Comparison of ENCODE assay signal across 8 mouse cellular contexts in the genomic region with DNA sequence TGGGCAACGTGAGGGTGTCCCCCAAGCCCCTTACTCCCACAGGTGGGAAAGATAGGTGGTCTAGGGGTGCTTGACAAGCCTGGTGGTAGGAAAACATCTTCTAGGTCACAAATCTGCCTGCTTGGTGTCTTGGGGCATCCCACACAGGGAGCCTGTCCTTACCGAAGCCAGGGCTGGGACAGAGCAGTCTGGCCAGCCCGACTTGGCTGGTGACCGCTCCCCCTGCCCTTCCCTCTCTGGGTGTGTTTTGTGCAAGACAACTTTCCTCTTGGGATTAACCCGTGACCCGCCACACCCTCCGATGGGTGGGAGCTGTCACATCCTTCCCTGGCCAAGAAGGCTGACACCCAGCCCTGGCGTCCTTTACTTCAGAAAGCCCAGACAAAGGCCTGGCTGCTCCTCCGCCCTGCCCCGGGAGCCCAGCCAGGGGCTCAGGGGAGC. TPM values are rescaled to one million over a fixed set of nuclear protein-coding genes. Genes with fewer than 3 reads are reported as not detected.
DNase-seq lines count a peak whose midpoint lies in the region; ATAC-seq lines count a peak whose summit lies in the region.

No protein-coding gene starts in this region.

- H3K27ac ChIP-seq in embryonic facial prominence, embryonic 12.5 days = peak overlapping the region; percentile 87
- H3K27ac ChIP-seq in heart, embryonic 13.5 days (replicated peaks) = peak overlapping the region; percentile 86
- peak overlapping the region; percentile 90 for H3K27ac ChIP-seq in kidney, embryonic 16.5 days (ENCODE audit: low read length)

- whole genome bisulfite sequencing in embryonic facial prominence, embryonic 12.5 days = 7% methylated on average over 10 of the region's 10 CpGs
- 16% methylated on average over 10 of the region's 10 CpGs for WGBS in heart, embryonic 13.5 days
- 8% methylated on average over 10 of the region's 10 CpGs for WGBS in kidney, embryonic 16.5 days

- 0 out of 2 replicates have a peak, but pooled peaks cover 2% of the 10 kb centered on the region for H3K36me3 ChIP-seq in embryonic facial prominence, embryonic 12.5 days
- H3K36me3 ChIP-seq in heart, embryonic 13.5 days = no peaks in the 10 kb centered on the region
- H3K36me3 ChIP-seq in kidney, embryonic 16.5 days (ENCODE audit: insufficient read depth, low read length) = no peaks in the 10 kb centered on the region

- ATAC-seq in embryonic facial prominence, embryonic 12.5 days (ENCODE audit: insufficient number of reproducible peaks, insufficient read depth, low FRiP score, low TSS enrichment) = peak; percentile 16; the same call in 1 of the 2 replicates
- ATAC-seq in heart, embryonic 13.5 days (ENCODE audit: extremely low read depth, insufficient number of reproducible peaks, low FRiP score, low TSS enrichment) = peak; percentile 5; the same call in 1 of the 2 replicates
- peak; percentile 70 for ATAC-seq in kidney, embryonic 16.5 days (ENCODE audit: low FRiP score, low TSS enrichment)

- DNase-seq in layer of hippocampus, postnatal 10 days (ENCODE audit: low spot score in 2 of 2) = peak; percentile 41 to 52
- DNase-seq in layer of hippocampus, adult 8-10 months (ENCODE audit: low spot score in 2 of 2) = no peak
- DNase-seq in lung, postnatal 36 days = peak; percentile 89
- peak; percentile 72 for DNase-seq in testis, postnatal 10 days (ENCODE audit: low spot score)
- no peak for DNase-seq in thymus, postnatal 10 days (ENCODE audit: low spot score in 2 of 2)

- peaks cover 14% of the 10 kb centered on the region for H3K4me1 ChIP-seq in embryonic facial prominence, embryonic 12.5 days
- peaks cover 22% of the 10 kb centered on the region for H3K4me1 ChIP-seq in heart, embryonic 13.5 days
- H3K4me1 ChIP-seq in kidney, embryonic 16.5 days (ENCODE audit: insufficient read depth, low read length) = peaks cover 43% of the 10 kb centered on the region

- H3K4me2 ChIP-seq in embryonic facial prominence, embryonic 12.5 days (replicated peaks) = peak overlapping the region; percentile 81
- peak overlapping the region; percentile 96 for H3K4me2 ChIP-seq in heart, embryonic 13.5 days
- H3K4me2 ChIP-seq in kidney, embryonic 16.5 days (replicated peaks; ENCODE audit: low read depth, low read length) = peak overlapping the region; percentile 81

- no peaks in the 10 kb centered on the region for H3K9me3 ChIP-seq in embryonic facial prominence, embryonic 12.5 days
- H3K9me3 ChIP-seq in heart, embryonic 13.5 days = no peaks in the 10 kb centered on the region
- H3K9me3 ChIP-seq in kidney, embryonic 16.5 days (ENCODE audit: low read length) = no peaks in the 10 kb centered on the region

- no peaks in the 10 kb centered on the region for H3K27me3 ChIP-seq in embryonic facial prominence, embryonic 12.5 days
- H3K27me3 ChIP-seq in heart, embryonic 13.5 days (replicated peaks) = peaks cover 4% of the 10 kb centered on the region; the same call in 1 of the 2 replicates
- H3K27me3 ChIP-seq in kidney, embryonic 16.5 days (ENCODE audit: insufficient read depth, low read length) = no peaks in the 10 kb centered on the region

- H3K4me3 ChIP-seq in embryonic facial prominence, embryonic 12.5 days = peak overlapping the region; percentile 75
- peak overlapping the region; percentile 92 for H3K4me3 ChIP-seq in heart, embryonic 13.5 days
- peak overlapping the region; percentile 93 for H3K4me3 ChIP-seq in kidney, embryonic 16.5 days (ENCODE audit: low read length)

- H3K9ac ChIP-seq in embryonic facial prominence, embryonic 12.5 days = peak overlapping the region; percentile 84
- peak overlapping the region; percentile 96 for H3K9ac ChIP-seq in heart, embryonic 13.5 days
- peak overlapping the region; percentile 95 for H3K9ac ChIP-seq in kidney, embryonic 16.5 days (replicated peaks; ENCODE audit: low read length)

RNA-seq across cellular contexts. Expression of gene Palm, which starts 1.1 kb away (rescaled TPM):
- 100 to 1,000 TPM; 392 to 395 TPM for total RNA-seq in layer of hippocampus, postnatal 10 days (2021)
- total RNA-seq in layer of hippocampus, adult 8-10 months (2022) = 100 to 1,000 TPM; 244 to 264 (median 260) TPM
- 132 and 142 TPM in 2 replicates for polyA plus RNA-seq in embryonic facial prominence, embryonic 12.5 days (2016; fragmentation: Nextera tagmentation; extraction: Ambion mirVana)
- 67.1 and 69.3 TPM in 2 replicates for polyA plus RNA-seq in heart, embryonic 13.5 days (2015; fragmentation: Nextera tagmentation; extraction: Ambion mirVana)
- 190 and 194 TPM in 2 replicates for polyA plus RNA-seq in kidney, embryonic 16.5 days (2015; fragmentation: Nextera tagmentation; extraction: Ambion mirVana)

RNA-seq across cellular contexts. Expression of gene Prss57, which starts 3.8 kb away (rescaled TPM):
- under 1 TPM; 0.21 to 0.31 TPM for total RNA-seq in layer of hippocampus, postnatal 10 days (2021)
- under 1 TPM in 3 of 4 experiments, not detected in 1; 0.43 to 0.83 (median 0.50) TPM for total RNA-seq in layer of hippocampus, adult 8-10 months (2022)
- 0.06 TPM in 1 of 2 replicates, not detected in the other for polyA plus RNA-seq in embryonic facial prominence, embryonic 12.5 days (2016; fragmentation: Nextera tagmentation; extraction: Ambion mirVana)
- 0.51 TPM in 1 of 2 replicates, not detected in the other for polyA plus RNA-seq in heart, embryonic 13.5 days (2015; fragmentation: Nextera tagmentation; extraction: Ambion mirVana)
- not detected in 2 replicates for polyA plus RNA-seq in kidney, embryonic 16.5 days (2015; fragmentation: Nextera tagmentation; extraction: Ambion mirVana)

RNA-seq across cellular contexts. Expression of gene Fstl3, which starts 17.4 kb away (rescaled TPM):
- total RNA-seq in layer of hippocampus, postnatal 10 days (2021) = 1 to 10 TPM; 1.3 to 1.5 TPM
- 1 to 10 TPM; 2.2 to 2.9 (median 2.4) TPM for total RNA-seq in layer of hippocampus, adult 8-10 months (2022)
- 3.5 and 3.7 TPM in 2 replicates for polyA plus RNA-seq in embryonic facial prominence, embryonic 12.5 days (2016; fragmentation: Nextera tagmentation; extraction: Ambion mirVana)
- polyA plus RNA-seq in heart, embryonic 13.5 days (2015; fragmentation: Nextera tagmentation; extraction: Ambion mirVana) = 23.8 and 27.3 TPM in 2 replicates
- polyA plus RNA-seq in kidney, embryonic 16.5 days (2015; fragmentation: Nextera tagmentation; extraction: Ambion mirVana) = 23.9 and 26.4 TPM in 2 replicates

RNA-seq across cellular contexts. Expression of gene Misp, which starts 26.3 kb away (rescaled TPM):
- total RNA-seq in layer of hippocampus, postnatal 10 days (2021) = under 1 TPM; 0.33 to 0.78 TPM
- 1 to 10 TPM in 2 of 4 experiments, not detected in 2; 1.6 to 1.9 TPM for total RNA-seq in layer of hippocampus, adult 8-10 months (2022)
- polyA plus RNA-seq in embryonic facial prominence, embryonic 12.5 days (2016; fragmentation: Nextera tagmentation; extraction: Ambion mirVana) = 2.0 and 3.1 TPM in 2 replicates
- 1.2 and 1.4 TPM in 2 replicates for polyA plus RNA-seq in heart, embryonic 13.5 days (2015; fragmentation: Nextera tagmentation; extraction: Ambion mirVana)
- polyA plus RNA-seq in kidney, embryonic 16.5 days (2015; fragmentation: Nextera tagmentation; extraction: Ambion mirVana) = 18.2 and 18.5 TPM in 2 replicates

RNA-seq across cellular contexts. Expression of gene Rnf126, which starts 27.8 kb away (rescaled TPM):
- 10 to 100 TPM; 90.8 to 97.7 TPM for total RNA-seq in layer of hippocampus, postnatal 10 days (2021)
- 10 to 100 TPM; 72.4 to 82.9 (median 75.8) TPM for total RNA-seq in layer of hippocampus, adult 8-10 months (2022)
- 109 and 111 TPM in 2 replicates for polyA plus RNA-seq in embryonic facial prominence, embryonic 12.5 days (2016; fragmentation: Nextera tagmentation; extraction: Ambion mirVana)
- polyA plus RNA-seq in heart, embryonic 13.5 days (2015; fragmentation: Nextera tagmentation; extraction: Ambion mirVana) = 61.4 and 66.3 TPM in 2 replicates
- 66.4 and 77.0 TPM in 2 replicates for polyA plus RNA-seq in kidney, embryonic 16.5 days (2015; fragmentation: Nextera tagmentation; extraction: Ambion mirVana)

Comparison
In these comparisons a context has a peak if more than half of its experiments do, and no peak if none do; other contexts are left out.
1. DNase-seq: peak in layer of hippocampus, postnatal 10 days (2 of 2), lung, postnatal 36 days (single experiment) and testis, postnatal 10 days (single experiment); none in layer of hippocampus, adult 8-10 months (0 of 2) and thymus, postnatal 10 days (0 of 2).
2. ATAC-seq: peak in every context shown above with its lines; median percentile 70 in kidney, embryonic 16.5 days; 16 in embryonic facial prominence, embryonic 12.5 days; 5 in heart, embryonic 13.5 days.
3. Peak in every context shown above with its lines, with median percentiles within 50 percentile points of each other: H3K27ac ChIP-seq, H3K4me2 ChIP-seq, H3K4me3 ChIP-seq and H3K9ac ChIP-seq.